Mouse (Mus musculus) right cerebral cortex, adult 18-20 months (tissue): ENCODE data around the gene Slc35e3.
"Not testable (repeated sequence)": the region's sequence is repeated elsewhere in the genome, so short reads cannot be mapped to it uniquely, and the experiment has no call there.

Experiments used
- DNase-seq: peaks from one replicate; pipeline ENCODE4 v3.0.0; 2022; ENCODE audit warnings: mixed read lengths

Gene Slc35e3

DNA sequence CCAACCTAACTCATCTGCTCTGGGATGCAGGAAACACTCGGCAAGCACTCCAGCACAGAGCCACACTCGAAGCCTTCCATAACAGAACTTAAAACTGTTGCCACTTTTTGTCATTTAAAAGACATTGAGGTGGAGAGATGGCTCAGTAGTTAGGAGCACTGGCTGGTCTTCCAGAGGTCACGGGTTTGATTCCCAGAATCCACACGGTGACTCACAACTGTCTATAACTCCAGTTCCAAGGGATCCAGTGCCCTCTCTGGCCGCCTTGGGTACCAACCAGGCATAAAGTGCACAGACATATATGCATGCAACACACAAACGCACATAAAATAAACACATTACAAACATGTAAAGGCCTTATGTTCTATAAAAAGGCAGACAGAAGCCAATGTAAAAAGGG is 15.4 kb upstream of the Slc35e3 start:
- DNase-seq: no peak

DNA sequence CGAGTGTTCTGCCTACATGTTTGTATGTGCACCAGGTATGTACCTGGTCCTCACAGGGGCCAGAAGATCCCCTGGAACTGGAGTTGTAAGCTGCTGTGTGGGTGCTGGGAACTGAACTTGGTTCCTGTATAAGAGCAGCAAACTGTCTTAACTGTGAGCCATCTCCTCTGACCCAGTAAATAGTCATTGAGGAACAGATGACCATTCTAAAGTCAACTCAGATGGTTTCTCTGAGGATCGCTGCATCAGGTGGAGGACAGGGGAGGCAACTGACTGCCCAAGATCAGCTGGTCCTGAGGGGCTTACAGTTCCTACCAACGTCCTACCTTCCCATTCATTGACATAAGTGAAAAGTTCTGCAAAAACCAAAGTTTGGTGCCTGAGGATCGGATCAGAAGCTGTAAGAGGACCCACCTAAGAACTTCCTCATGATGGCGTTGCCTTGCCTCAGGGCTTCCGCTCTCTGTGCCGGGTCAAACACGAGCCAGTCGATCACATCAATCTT is 14.7 kb upstream of the Slc35e3 start:
- no peak for DNase-seq

DNA sequence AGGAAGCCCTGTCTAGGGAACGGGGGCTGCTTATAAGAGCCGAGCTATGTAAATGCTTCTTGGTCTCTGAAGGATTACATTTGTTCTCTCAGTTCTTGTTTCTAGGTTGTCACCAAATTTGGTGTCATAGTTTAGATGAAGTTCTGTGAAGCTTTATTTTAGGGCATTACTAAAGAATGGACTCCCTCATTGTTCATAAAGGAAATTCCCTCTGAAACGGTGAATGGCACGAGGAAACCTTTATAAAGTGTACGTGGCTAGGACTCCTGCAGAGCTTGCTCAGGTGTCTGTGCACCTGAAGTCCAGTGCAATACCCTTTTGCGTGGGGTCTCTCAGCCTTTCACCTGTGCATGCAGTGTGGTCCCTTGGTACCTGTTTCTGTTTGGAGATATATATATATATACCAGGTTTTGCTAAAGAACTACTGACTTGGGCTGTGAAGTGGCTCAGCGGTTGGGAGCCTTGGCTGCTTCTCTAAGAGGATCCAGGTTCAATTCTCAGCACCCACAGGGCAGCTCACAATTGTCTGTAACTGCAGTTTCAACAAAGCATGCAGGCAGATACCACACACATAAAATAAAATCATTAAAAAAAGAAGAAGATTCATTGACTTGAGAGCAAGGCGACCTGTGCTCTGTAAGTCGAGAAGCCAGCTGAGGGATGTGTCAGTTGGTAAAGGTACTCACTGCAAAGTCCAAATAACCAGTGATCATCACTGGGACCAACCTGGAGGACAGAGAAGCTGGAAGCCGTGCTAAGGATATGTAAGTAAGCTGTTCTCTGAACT is 13.9 kb upstream of the Slc35e3 start:
- DNase-seq: no peak

DNA sequence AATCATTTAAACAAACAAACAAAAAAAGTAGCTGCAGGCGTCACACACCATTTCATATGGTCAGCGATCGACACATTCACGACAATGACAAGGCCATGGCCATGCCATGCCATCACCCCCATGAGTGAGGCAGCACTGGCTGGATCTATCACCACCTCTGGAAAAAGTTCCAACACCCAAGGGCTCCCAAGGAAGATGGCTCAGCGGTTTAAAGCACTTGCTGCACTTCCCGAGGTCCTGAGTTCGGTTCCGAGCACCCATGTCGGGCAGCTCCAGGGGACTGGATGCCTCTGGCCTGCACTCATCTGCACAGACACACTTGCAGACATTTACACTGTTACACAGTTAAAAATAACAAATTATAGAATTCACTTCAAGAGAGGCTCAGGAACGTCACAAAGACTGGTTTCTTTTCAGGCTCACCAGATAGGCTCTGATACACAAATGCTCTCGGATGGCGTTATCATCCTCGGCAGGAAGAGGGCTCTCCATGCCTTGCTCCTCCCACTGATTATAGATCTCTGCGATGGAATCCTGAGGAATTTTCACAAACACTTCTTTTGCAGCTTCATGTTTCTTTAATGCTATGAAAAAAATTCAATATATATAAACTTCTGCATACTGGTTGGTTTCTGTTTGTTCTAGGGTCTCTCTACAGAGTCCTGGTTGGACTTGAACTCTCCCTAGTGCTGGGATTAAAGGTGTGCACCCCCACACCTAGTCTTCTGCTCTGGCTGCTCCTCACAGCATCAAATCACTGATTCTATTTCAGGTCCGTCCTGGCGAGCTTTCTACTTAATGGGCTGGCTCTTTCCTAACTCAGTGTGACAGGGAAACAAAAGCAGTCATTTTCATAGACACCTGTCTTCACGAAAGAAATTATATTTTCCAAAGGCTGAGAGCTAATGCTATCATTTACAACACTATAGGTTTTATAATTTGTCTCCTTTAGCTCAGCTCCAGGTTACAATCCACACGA is 12.9 kb upstream of the Slc35e3 start:
- no peak for DNase-seq

DNA sequence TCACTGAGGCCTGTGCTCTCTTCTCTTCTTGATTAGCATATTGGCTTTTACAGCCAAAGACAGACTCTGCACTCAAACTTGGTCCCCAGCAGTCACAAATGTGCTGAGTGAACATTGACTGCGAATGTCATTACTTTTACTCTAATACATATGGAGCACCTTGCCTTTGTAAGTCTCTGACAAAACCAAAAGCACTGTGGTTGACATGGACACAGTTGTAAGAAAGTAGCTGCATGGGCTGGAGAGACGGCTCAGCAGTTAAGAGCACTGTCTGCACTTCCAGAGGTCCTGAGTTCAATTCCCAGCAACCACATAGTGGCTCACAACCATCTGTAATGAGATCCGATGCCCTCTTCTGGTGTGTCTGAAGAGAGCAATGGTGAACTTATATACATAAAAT is 12.2 kb upstream of the Slc35e3 start:
- not testable (repeated sequence) for DNase-seq

DNA sequence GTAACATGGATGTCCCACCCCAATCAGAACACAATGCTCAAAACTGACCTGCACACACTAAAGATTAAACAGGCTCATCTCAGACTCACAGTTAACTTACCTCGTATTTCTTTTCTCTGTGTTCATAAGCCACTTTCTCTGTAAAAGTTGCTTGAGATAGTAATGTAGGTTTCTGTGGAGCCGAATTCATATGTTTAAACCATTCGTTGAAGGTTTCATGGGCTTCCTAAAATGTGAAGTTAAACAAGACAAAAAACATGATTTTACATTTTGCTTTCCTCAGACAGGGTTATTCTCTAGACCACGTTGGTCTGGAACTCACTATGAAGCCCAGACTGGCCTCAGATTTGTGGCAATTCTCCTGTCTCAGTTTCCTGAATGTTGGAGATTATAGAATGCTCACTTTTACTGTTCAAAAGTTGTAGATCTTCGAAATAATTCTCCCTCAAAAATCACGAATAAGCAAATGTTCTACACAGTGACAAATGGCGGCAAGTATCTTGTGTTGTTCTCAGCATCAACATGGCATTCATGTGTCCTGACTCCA is 11.7 kb upstream of the Slc35e3 start:
- DNase-seq: no peak

DNA sequence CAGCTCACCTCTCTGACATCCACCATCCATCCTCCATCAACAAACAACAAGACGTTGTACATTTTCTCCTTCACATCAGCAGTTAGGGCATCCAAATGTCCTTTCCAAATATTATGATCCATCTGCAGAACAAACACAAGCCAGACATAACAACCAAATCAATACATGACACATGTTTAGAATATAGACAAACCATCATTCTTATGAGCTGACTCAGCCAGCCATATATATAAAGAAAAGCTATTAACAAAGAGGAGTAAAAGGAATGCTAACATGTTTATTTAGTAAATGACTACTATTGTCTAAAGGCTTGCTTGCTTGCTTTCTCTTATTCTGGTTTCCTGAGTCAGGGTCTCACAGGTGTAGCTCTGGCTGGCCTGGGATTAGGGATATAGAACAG is 11.1 kb upstream of the Slc35e3 start:
- no peak for DNase-seq

DNA sequence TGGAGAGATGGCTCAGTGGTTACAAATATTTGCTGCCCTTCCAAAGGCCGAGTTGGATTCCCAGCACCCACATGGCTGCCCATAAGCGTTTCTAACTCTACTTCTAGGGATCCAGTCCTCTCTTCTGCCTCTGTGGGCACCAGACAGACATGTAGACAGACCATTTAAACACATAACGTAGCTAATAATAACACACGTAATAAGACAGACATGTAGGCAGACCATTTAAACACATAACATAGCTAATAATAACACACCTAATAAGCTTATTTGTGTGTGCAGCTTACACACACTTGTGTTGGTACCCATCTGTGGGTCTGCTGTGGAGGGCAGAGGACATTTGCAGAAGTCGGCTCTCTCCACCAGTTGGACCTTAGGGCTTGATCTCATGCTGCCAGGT is 10.6 kb upstream of the Slc35e3 start:
- no peak for DNase-seq

DNA sequence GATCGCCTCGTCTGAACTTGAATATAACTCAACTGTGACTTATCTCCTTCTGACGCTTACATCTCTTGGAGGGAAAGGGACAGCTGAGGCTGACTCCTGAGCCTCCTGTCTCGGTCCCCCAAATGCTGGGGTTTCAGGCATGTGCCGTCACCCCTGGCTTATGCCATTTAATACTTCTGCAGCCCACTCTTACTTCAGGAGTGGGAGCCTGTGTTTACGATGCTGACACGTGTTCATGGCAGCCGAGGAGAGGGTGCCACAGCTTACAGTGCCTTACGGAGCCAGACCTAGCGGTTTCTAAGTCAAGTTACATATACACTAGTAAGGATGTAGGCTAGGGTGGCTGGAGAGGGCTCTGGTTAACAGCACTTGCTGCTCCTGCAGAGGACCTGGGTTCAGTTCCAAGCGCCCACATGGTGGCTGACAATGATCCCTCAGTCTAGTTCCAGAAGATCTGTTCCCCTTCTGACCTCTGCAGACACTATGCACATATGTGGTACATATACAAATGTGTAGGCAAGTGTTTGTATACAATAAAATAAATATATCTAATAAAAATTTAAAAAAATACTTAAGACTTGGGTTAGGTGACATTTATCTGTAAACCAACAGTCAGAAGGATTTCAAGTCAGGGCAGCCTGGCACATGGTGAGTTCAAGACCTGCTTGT is 9.8 kb upstream of the Slc35e3 start:
- DNase-seq: no peak

DNA sequence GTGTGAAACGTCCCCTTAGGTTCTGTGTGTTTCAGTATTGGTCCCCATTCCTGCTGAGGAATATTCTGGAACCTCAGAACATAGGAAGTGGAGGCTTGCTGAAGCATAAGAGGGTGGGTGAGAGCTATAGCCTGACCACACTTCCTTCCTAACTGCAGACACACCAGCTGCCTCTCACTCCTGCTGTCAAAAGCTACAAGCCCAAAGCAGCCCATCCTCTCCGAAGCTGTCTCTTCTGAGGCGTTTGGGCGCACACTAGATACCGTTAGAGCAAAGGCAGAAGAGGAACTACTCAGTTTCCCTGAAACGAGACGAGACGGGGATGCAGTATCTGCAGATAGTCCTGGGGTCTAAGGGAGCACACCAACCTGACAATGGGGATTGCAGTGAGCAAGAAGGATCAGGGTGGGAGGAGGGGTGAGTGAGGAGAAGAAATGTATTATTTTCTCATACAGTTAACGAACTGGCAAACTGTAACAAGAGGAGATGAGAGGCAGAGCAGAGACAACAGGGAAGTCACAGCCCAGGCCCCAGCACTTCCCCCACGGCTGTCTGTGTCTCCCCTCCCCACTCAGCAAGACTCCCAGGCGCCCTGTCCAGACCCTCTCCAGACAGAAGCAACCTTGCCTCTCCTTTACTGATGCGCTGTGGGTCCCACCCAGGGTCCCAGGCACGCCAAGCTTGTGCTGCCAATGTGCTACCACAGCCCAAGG is 9.1 kb upstream of the Slc35e3 start:
- no peak for DNase-seq

DNA sequence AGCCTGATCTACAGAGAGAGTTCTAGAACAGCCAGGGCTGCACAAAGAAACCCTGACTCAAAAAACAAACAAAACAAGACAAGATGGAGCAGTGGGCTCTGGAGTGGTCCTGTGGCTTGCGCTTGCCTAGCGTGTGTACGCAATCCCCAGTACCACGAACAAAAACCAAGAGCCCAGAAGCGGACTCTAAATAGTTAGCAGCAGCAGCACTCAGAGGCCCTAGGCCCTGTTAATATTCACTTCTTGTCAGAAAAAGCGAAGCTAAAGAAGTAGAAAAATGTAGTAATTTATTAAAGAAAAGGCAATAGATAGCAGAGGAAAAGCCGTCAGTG is 8.4 kb upstream of the Slc35e3 start:
- DNase-seq: no peak

DNA sequence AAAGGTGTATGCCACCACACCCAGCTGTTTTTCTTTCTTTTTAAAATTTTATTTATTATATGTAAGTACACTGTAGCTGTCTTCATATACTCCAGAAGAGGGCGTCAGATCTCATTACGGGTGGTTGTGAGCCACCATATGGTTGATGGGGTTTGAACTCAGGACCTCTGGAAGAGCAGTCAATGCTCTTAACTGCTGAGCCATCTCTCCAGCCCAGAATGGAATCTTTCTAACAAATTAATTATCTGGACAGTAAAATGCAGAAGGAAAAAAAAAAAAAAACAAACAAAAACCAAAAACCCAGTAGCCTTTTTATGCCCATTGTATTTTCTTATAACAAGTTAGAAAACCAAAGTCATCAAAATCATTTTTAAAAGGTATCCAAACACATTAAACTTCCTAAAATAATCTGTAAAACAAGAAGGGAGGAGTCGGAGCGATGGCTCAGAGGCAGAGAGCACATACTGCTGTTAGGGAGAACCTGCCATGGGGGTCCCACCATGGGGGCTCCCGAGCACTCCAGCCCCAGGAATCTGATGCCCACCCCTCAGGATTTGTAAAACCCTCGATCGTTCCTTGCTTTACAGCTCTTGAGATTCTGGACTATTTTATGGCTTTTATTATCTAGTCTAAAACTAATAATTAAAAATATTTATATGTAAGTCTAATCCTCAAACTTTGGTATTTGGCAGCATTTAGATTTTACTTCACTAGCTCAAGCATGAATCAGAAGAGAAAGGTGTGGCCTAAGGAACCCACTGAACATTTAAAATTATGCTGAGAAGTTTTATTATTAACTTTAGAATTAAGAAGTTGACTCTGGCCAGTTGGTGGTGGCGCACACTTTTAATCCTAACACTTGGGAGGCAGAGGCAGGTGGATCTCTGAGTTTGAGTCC is 7.8 kb upstream of the Slc35e3 start:
- DNase-seq: no peak

DNA sequence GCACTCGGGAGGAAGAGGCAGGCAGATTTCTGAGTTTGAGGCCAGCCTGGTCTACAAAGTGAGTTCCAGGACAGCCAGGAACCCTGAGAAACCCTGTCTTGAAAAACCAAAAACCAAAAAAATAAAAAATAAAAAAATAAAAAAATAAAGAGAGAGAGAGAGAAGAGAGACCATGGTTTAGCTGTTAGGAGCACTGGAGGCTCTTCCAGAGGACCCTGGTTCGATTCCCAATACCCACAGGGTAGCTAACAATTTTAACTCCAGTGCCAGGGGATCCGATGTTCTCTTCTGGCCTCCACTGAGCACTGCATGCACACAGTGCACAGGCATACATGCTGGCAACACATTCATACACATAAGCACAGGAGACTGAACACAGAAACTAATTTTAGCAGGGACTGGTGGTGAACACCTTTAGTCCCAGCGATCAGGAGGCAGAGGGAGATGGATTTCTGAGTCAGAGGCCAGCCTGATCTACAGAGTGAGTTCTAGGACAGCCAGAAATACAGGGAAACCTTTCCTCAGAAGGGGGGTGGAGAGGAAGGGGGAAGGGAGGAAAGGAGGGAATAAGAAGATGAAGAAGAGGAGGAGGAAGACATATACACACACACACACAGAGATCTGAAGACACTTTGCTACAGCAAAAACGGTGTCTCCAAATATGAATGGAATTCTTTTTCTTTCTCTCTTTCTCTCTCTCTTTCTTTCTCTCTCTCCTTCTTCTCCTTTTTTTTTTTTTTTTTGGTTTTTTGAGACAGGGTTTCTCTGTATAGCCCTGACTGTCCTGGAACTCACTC is 6.9 kb upstream of the Slc35e3 start:
- DNase-seq: no peak

DNA sequence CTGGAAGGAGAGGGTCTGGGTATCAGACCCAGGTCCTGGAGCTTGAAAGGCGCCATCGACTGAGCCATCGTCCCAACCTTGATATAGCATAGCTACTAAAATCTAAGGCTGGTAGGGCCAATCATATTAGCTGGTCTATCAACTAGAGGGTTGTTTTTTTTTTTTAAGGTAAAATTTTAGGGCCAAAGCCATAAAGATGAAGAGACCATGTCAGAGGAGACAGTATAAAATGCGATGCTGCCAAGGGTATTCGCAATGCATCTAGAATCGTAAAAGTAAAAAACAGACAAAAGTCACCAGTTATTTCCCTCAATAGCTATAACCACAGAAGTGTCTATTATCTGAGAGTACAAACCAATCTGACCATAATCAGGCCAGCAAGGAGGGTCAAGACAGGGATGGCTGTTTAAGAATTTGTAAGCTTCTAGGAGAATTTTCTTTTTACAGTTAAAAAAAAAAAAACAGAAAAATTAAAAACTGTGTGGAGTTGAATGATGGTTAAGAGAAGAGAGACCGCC is 6.2 kb upstream of the Slc35e3 start:
- DNase-seq: no peak

DNA sequence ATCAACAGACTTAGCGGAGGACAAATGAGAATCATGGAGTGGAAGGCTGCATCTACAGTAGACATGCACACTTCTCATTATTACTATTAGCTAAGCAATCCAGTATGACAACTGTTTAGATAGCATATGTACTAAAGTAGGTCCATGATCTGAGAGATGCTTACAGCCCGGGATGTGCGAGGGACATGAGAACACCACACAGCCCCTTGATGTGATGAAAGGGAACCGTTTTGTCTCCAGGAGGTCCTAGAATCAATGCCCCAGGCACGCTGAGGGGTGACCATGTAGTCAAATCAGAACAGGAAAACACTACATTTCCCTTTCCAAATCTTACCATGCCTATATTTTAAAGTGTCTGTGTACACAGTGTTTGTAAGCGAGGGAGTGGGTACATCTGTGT is 5.6 kb upstream of the Slc35e3 start:
- DNase-seq: no peak

DNA sequence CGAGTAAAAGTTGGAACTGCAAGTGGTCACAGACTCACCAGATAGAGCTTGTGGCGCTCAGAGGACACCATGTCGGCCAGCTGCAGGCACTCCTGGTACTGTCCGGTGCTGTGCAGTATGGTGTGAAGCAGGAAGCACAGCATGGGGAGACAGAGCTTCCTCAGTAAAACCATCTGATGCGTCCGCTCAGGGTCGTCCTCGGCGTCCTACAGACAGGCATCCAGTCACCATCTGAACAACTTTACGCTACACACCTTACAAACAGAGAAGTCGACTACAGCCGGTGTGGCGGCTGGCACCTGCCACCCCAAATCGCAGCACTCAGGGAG is 5.1 kb upstream of the Slc35e3 start:
- DNase-seq: no peak

DNA sequence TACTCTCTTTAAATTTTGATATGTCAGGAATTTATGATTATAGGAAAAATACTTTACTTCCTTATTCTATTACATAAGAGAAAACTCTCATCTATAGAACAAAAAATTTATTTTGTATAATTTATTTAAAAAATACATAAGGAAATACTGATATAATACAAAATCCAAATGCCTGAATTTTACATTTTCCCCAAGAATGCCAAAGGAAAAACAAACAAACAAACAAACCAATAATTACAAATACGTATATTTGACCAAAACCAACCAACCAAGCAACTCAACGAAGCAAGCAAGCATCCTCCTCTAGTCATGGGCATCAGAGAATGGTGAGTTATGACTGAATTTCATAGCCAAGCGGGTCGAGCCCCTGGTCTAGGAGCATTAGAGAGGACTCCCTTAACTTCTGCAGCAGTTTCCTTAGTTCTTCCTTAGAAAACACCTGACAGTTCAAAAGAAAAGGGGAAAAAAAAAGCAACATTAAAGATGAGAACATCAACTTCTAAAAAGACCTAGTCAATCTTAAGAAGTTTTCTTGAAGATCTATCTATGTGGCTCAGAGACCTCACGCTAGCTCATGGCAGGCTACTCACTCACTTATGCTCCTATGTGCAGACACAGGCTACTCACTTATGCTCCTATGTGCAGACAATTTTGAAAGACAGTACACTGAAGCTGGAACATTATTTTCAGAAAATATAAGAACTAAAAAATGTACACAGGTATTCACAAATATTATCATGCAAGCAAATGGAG is 4.5 kb upstream of the Slc35e3 start:
- no peak for DNase-seq

DNA sequence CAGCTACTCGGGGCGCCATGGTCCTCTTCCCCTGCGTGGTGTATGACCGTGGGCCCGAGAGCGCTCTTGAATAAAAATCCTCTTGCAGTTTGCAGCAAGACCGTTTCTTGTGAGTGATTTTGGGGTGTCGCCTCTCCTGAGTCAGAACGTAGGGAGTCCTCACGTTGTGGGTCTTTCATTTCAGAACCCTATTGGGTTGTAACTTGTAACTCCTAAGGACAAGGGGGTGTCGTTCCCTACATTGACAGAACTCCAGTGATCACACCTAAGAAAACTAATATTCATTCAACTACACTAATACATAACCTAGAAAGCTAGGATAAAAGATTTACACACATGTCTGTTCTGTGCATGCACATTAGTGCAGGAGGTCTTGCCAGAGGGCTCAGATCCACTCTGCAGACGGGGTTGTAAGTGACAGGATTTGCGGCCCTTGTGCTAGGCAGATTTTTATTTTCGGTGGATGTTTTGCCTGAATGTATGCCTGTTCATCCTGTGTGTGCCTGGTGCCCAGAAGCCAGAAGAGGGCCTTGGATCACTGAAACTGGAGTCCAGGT is 3.7 kb upstream of the Slc35e3 start:
- no peak for DNase-seq

DNA sequence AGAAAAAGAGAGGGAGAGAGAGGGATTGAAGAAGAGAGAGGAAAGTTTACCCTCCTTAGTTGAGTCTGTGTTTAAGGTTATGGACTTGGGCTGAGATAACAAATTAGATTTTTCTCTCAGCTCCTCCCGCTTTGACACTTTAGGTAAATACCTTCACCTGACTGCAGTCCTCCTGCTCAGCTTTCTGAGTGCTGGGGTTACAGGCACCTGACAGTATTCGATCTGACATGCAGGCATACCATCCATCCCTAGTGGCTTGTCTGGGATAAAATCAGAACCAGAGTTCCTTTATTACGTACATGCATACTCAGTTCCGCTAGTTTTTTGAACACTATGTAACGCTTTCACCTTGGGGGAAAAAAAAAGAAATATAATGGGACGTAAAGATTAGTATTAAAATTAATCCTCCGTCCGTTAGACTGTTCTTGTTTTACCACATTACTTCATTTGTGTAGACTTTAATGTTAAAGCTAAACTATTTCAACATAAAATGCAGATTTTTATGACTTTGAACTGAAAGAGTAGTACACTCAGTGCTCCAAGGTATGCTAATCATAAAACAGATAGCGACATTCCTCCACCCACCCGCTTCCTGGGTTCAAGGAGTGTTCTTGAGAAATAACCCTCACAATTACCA is 3.0 kb upstream of the Slc35e3 start:
- DNase-seq: no peak
